In the genomic region with DNA sequence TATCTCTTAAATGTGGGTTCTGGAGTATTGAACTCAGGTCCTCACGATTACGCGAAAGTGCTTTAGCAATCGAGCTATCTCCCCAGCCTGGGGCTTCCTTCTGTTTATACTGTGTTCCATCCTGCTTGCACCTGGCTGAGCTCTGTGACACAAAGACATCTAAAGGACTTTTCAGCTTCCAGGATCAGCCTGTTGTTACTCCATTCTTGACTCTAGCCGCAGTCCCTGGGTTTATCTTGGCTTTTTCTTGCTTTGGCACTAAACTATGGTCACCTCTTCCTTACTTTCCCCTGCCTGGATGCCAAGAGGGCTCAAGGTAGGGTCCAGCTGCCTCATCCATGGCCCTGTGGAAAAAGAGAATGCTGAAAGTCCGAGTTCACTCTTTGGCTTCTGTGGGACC, we compare ENCODE assay signal across 12 mouse cellular contexts.
A peak's percentile ranks its signal among the peaks of the same experiment; 100 is the strongest.
DNase-seq lines count a peak whose midpoint lies in the region; ATAC-seq and TF ChIP-seq lines count a peak whose summit lies in the region.
"Had no signal": no experiment of that assay in that cellular context is flagged by ENCODE, and none has a peak within 500 bp of the region (broad histone marks: within the 10 kb centered on the region; RNA-seq: fewer than 3 reads in every experiment).

No protein-coding gene starts in this region.

- H3K9ac ChIP-seq in heart, embryonic 11.5 days (ENCODE audit: low read depth, low read length): no peak overlapping the region
- no peak overlapping the region for H3K9ac ChIP-seq in embryonic facial prominence, embryonic 13.5 days
- H3K9ac ChIP-seq in limb, embryonic 12.5 days (replicated peaks): no peak overlapping the region
- H3K9ac ChIP-seq: liver, embryonic 13.5 days had no signal

- no peaks in the 10 kb centered on the region for H3K36me3 ChIP-seq in heart, embryonic 10.5 days
- no peaks in the 10 kb centered on the region for H3K36me3 ChIP-seq in heart, embryonic 11.5 days (ENCODE audit: control insufficient read depth, insufficient read depth, low read length)
- H3K36me3 ChIP-seq in embryonic facial prominence, embryonic 13.5 days: no peaks in the 10 kb centered on the region
- no peaks in the 10 kb centered on the region for H3K36me3 ChIP-seq in limb, embryonic 12.5 days
- H3K36me3 ChIP-seq: liver, embryonic 13.5 days had no signal

- WGBS in heart, embryonic 10.5 days: 70% methylated on average over 6 of the region's 6 CpGs
- 73% methylated on average over 6 of the region's 6 CpGs for WGBS in heart, embryonic 11.5 days (ENCODE audit: insufficient replicate concordance)
- 63% methylated on average over 6 of the region's 6 CpGs for WGBS in embryonic facial prominence, embryonic 13.5 days
- 82% methylated on average over 6 of the region's 6 CpGs for WGBS in limb, embryonic 12.5 days

- TF ChIP-seq POLR2A in cortical plate, adult 2 months (IDR thresholded peaks at IDR 0.05; ENCODE audit: extremely low read depth, insufficient read depth, low read length): no peak

- H3K27me3 ChIP-seq in heart, embryonic 10.5 days (ENCODE audit: insufficient read depth, poor library complexity, severe bottlenecking): no peaks in the 10 kb centered on the region
- no peaks in the 10 kb centered on the region for H3K27me3 ChIP-seq in heart, embryonic 11.5 days (ENCODE audit: control insufficient read depth, insufficient read depth, low read length)
- no peaks in the 10 kb centered on the region for H3K27me3 ChIP-seq in embryonic facial prominence, embryonic 13.5 days
- H3K27me3 ChIP-seq in limb, embryonic 12.5 days: no peaks in the 10 kb centered on the region
- H3K27me3 ChIP-seq: liver, embryonic 13.5 days had no signal

- ATAC-seq in heart, embryonic 11.5 days (replicated peaks; ENCODE audit: insufficient number of reproducible peaks, low FRiP score, low TSS enrichment): no peak
- ATAC-seq in embryonic facial prominence, embryonic 13.5 days (ENCODE audit: insufficient number of reproducible peaks, insufficient read depth, low FRiP score, low TSS enrichment, low read depth): no peak
- ATAC-seq in limb, embryonic 12.5 days (ENCODE audit: insufficient number of reproducible peaks, insufficient read depth, low FRiP score, low TSS enrichment, low read depth): no peak
- ATAC-seq in erythroblast, adult 5-6 weeks (replicated peaks; ENCODE audit: low FRiP score, poor library complexity, severe bottlenecking): no peak

- no peaks in the 10 kb centered on the region for H3K9me3 ChIP-seq in heart, embryonic 10.5 days
- no peaks in the 10 kb centered on the region for H3K9me3 ChIP-seq in heart, embryonic 11.5 days (replicated peaks; ENCODE audit: control insufficient read depth, low read length)
- H3K9me3 ChIP-seq in embryonic facial prominence, embryonic 13.5 days: no peaks in the 10 kb centered on the region
- no peaks in the 10 kb centered on the region for H3K9me3 ChIP-seq in limb, embryonic 12.5 days
- H3K9me3 ChIP-seq: liver, embryonic 13.5 days had no signal

- no peaks in the 10 kb centered on the region for H3K4me1 ChIP-seq in heart, embryonic 10.5 days
- H3K4me1 ChIP-seq in heart, embryonic 11.5 days (ENCODE audit: control insufficient read depth, insufficient read depth, low read length): peaks cover 2% of the 10 kb centered on the region; the same call in 1 of the 2 replicates
- H3K4me1 ChIP-seq in cortical plate, adult 2 months (ENCODE audit: control insufficient read depth, insufficient read depth, low read length): peaks cover 2% of the 10 kb centered on the region; the same call in 1 of the 2 replicates
- peaks cover 28% of the 10 kb centered on the region for H3K4me1 ChIP-seq in embryonic facial prominence, embryonic 13.5 days
- peaks cover 20% of the 10 kb centered on the region for H3K4me1 ChIP-seq in limb, embryonic 12.5 days (replicated peaks)

- no peak for DNase-seq in heart, embryonic 10.5 days (ENCODE audit: low spot score)
- no peak for DNase-seq in gastrocnemius, postnatal 10 days
- DNase-seq: kidney, adult 8-10 months; kidney, postnatal 25 days; liver, embryonic 13.5 days; thymus, postnatal 14 days had no signal

- no peak for TF ChIP-seq CTCF in cortical plate, adult 2 months (IDR thresholded peaks at IDR 0.05; ENCODE audit: extremely low read depth, insufficient read depth, low read length)

- peak overlapping the region; percentile 47; the same call in 1 of the 2 replicates for H3K27ac ChIP-seq in heart, embryonic 10.5 days
- H3K27ac ChIP-seq in heart, embryonic 11.5 days (ENCODE audit: low read depth, low read length): no peak overlapping the region
- peak overlapping the region; percentile 10; the same call in 1 of the 2 replicates for H3K27ac ChIP-seq in cortical plate, adult 2 months (ENCODE audit: insufficient read depth, low read length)
- H3K27ac ChIP-seq in embryonic facial prominence, embryonic 13.5 days: peak overlapping the region; percentile 84
- H3K27ac ChIP-seq in limb, embryonic 12.5 days: peak overlapping the region; percentile 60; the same call in 1 of the 2 replicates
- H3K27ac ChIP-seq: liver, embryonic 13.5 days had no signal

- H3K4me3 ChIP-seq in heart, embryonic 10.5 days: no peak overlapping the region
- H3K4me3 ChIP-seq in heart, embryonic 11.5 days (ENCODE audit: low read depth, low read length): no peak overlapping the region
- no peak overlapping the region for H3K4me3 ChIP-seq in cortical plate, adult 2 months (ENCODE audit: insufficient read depth, low read length)
- H3K4me3 ChIP-seq in embryonic facial prominence, embryonic 13.5 days: no peak overlapping the region
- no peak overlapping the region for H3K4me3 ChIP-seq in limb, embryonic 12.5 days (replicated peaks)
- H3K4me3 ChIP-seq: erythroblast, embryonic 14.5 days; liver, embryonic 13.5 days had no signal

- no peak overlapping the region for H3K4me2 ChIP-seq in heart, embryonic 11.5 days
- peak overlapping the region; percentile 22 for H3K4me2 ChIP-seq in embryonic facial prominence, embryonic 13.5 days
- H3K4me2 ChIP-seq in limb, embryonic 12.5 days: no peak overlapping the region
- H3K4me2 ChIP-seq: liver, embryonic 13.5 days had no signal
